Mouse (Mus musculus): Measurements from ENCODE around the gene Ublcp1. TPM values are rescaled to one million over a fixed set of nuclear protein-coding genes. Genes with fewer than 3 reads are reported as not detected.
"Not testable (repeated sequence)": the region's sequence is repeated elsewhere in the genome, so short reads cannot be mapped to it uniquely, and the experiment has no call there.

The Ublcp1 gene
- polyA plus RNA-seq, 1 experiment from 2014 or later, result 58.4 TPM

- H3K27me3 ChIP-seq (ENCODE audit: control insufficient read depth, insufficient read depth, low read length); H3K9ac ChIP-seq (ENCODE audit: low read depth, low read length); H3K9me3 ChIP-seq (replicated peaks; ENCODE audit: control insufficient read depth, low read length); H3K4me2 ChIP-seq; H3K36me3 ChIP-seq (ENCODE audit: control insufficient read depth, insufficient read depth, low read length); H3K4me3 ChIP-seq (ENCODE audit: low read depth, low read length); H3K4me1 ChIP-seq (ENCODE audit: control insufficient read depth, insufficient read depth, low read length); ATAC-seq (replicated peaks; ENCODE audit: insufficient number of reproducible peaks, low FRiP score, low TSS enrichment); H3K27ac ChIP-seq (ENCODE audit: low read depth, low read length): not testable (repeated sequence)
- 84% methylated on average over 5 of the region's 5 CpGs for WGBS (ENCODE audit: insufficient replicate concordance)
Measured at GRCm38 (mm10) chr11:44452016-44452415, 18.3 kb downstream of the Ublcp1 start.

GRCm38 (mm10) chr11:44451046-44451445 lies 19.3 kb downstream of the Ublcp1 start:
- no peaks in the 10 kb centered on the region for H3K9me3 ChIP-seq (replicated peaks; ENCODE audit: control insufficient read depth, low read length)
- H3K27ac ChIP-seq (ENCODE audit: low read depth, low read length), result no peak overlapping the region
- H3K4me3 ChIP-seq (ENCODE audit: low read depth, low read length), result no peak overlapping the region
- no peaks in the 10 kb centered on the region for H3K27me3 ChIP-seq (ENCODE audit: control insufficient read depth, insufficient read depth, low read length)
- no peak overlapping the region for H3K4me2 ChIP-seq
- no peaks in the 10 kb centered on the region for H3K36me3 ChIP-seq (ENCODE audit: control insufficient read depth, insufficient read depth, low read length)
- no peaks in the 10 kb centered on the region for H3K4me1 ChIP-seq (ENCODE audit: control insufficient read depth, insufficient read depth, low read length)
- no peak overlapping the region for H3K9ac ChIP-seq (ENCODE audit: low read depth, low read length)
- no peak for ATAC-seq (replicated peaks; ENCODE audit: insufficient number of reproducible peaks, low FRiP score, low TSS enrichment)

- Histone ChIP-seq H3K4me3 (ENCODE audit: low read depth, low read length) (no peak overlapping the region), H3K9me3 (replicated peaks; ENCODE audit: control insufficient read depth, low read length) (no peaks in the 10 kb centered on the region), H3K4me1 (ENCODE audit: control insufficient read depth, insufficient read depth, low read length) (no peaks in the 10 kb centered on the region), H3K4me2 (no peak overlapping the region), H3K27me3 (ENCODE audit: control insufficient read depth, insufficient read depth, low read length) (no peaks in the 10 kb centered on the region), H3K9ac (ENCODE audit: low read depth, low read length) (no peak overlapping the region), H3K27ac (ENCODE audit: low read depth, low read length) (no peak overlapping the region), H3K36me3 (ENCODE audit: control insufficient read depth, insufficient read depth, low read length) (no peaks in the 10 kb centered on the region)
- ATAC-seq (replicated peaks; ENCODE audit: insufficient number of reproducible peaks, low FRiP score, low TSS enrichment), result no peak
- WGBS (ENCODE audit: insufficient replicate concordance), result 90% methylated on average over 6 of the region's 6 CpGs
Measured at GRCm38 (mm10) chr11:44437786-44438185, 32.5 kb downstream of the Ublcp1 start.

GRCm38 (mm10) chr11:44430036-44430435 lies 40.3 kb downstream of the Ublcp1 start:
- Histone ChIP-seq H3K4me3 (ENCODE audit: low read depth, low read length) (no peak overlapping the region), H3K4me1 (ENCODE audit: control insufficient read depth, insufficient read depth, low read length) (no peaks in the 10 kb centered on the region), H3K9me3 (replicated peaks; ENCODE audit: control insufficient read depth, low read length) (no peaks in the 10 kb centered on the region), H3K27ac (ENCODE audit: low read depth, low read length) (no peak overlapping the region), H3K4me2 (no peak overlapping the region), H3K9ac (ENCODE audit: low read depth, low read length) (no peak overlapping the region), H3K36me3 (ENCODE audit: control insufficient read depth, insufficient read depth, low read length) (no peaks in the 10 kb centered on the region), H3K27me3 (ENCODE audit: control insufficient read depth, insufficient read depth, low read length) (no peaks in the 10 kb centered on the region)
- WGBS (ENCODE audit: insufficient replicate concordance), result 80% methylated on average over 3 of the region's 3 CpGs
- no peak for ATAC-seq (replicated peaks; ENCODE audit: insufficient number of reproducible peaks, low FRiP score, low TSS enrichment)

- Histone ChIP-seq H3K9me3 (replicated peaks; ENCODE audit: control insufficient read depth, low read length) (no peaks in the 10 kb centered on the region), H3K4me3 (ENCODE audit: low read depth, low read length) (no peak overlapping the region), H3K27ac (ENCODE audit: low read depth, low read length) (no peak overlapping the region), H3K9ac (ENCODE audit: low read depth, low read length) (no peak overlapping the region), H3K4me1 (ENCODE audit: control insufficient read depth, insufficient read depth, low read length) (no peaks in the 10 kb centered on the region), H3K27me3 (ENCODE audit: control insufficient read depth, insufficient read depth, low read length) (no peaks in the 10 kb centered on the region), H3K4me2 (no peak overlapping the region), H3K36me3 (ENCODE audit: control insufficient read depth, insufficient read depth, low read length) (no peaks in the 10 kb centered on the region)
- no peak for ATAC-seq (replicated peaks; ENCODE audit: insufficient number of reproducible peaks, low FRiP score, low TSS enrichment)
- WGBS (ENCODE audit: insufficient replicate concordance), result 73% methylated on average over 2 of the region's 2 CpGs
Measured at GRCm38 (mm10) chr11:44427951-44428350, 42.3 kb downstream of the Ublcp1 start.

GRCm38 (mm10) chr11:44425626-44426025 lies 44.7 kb downstream of the Ublcp1 start:
- no peak for ATAC-seq (replicated peaks; ENCODE audit: insufficient number of reproducible peaks, low FRiP score, low TSS enrichment)
- Histone ChIP-seq H3K9ac (ENCODE audit: low read depth, low read length) (no peak overlapping the region), H3K27me3 (ENCODE audit: control insufficient read depth, insufficient read depth, low read length) (no peaks in the 10 kb centered on the region), H3K4me1 (ENCODE audit: control insufficient read depth, insufficient read depth, low read length) (no peaks in the 10 kb centered on the region), H3K4me2 (no peak overlapping the region), H3K9me3 (replicated peaks; ENCODE audit: control insufficient read depth, low read length) (no peaks in the 10 kb centered on the region), H3K4me3 (ENCODE audit: low read depth, low read length) (no peak overlapping the region), H3K27ac (ENCODE audit: low read depth, low read length) (no peak overlapping the region), H3K36me3 (ENCODE audit: control insufficient read depth, insufficient read depth, low read length) (no peaks in the 10 kb centered on the region)
- 61% methylated on average over 6 of the region's 6 CpGs for WGBS (ENCODE audit: insufficient replicate concordance)

- no peaks in the 10 kb centered on the region for H3K36me3 ChIP-seq (ENCODE audit: control insufficient read depth, insufficient read depth, low read length)
- 79% methylated on average over 8 of the region's 8 CpGs for WGBS (ENCODE audit: insufficient replicate concordance)
- no peak overlapping the region for H3K27ac ChIP-seq (ENCODE audit: low read depth, low read length)
- no peak overlapping the region for H3K9ac ChIP-seq (ENCODE audit: low read depth, low read length)
- ATAC-seq (replicated peaks; ENCODE audit: insufficient number of reproducible peaks, low FRiP score, low TSS enrichment), result no peak
- H3K4me3 ChIP-seq (ENCODE audit: low read depth, low read length), result no peak overlapping the region
- no peaks in the 10 kb centered on the region for H3K9me3 ChIP-seq (replicated peaks; ENCODE audit: control insufficient read depth, low read length)
- H3K4me1 ChIP-seq (ENCODE audit: control insufficient read depth, insufficient read depth, low read length), result no peaks in the 10 kb centered on the region
- no peaks in the 10 kb centered on the region for H3K27me3 ChIP-seq (ENCODE audit: control insufficient read depth, insufficient read depth, low read length)
- H3K4me2 ChIP-seq, result no peak overlapping the region
Measured at GRCm38 (mm10) chr11:44425006-44425405, 45.3 kb downstream of the Ublcp1 start.

- no peak overlapping the region for H3K9ac ChIP-seq (ENCODE audit: low read depth, low read length)
- H3K27me3 ChIP-seq (ENCODE audit: control insufficient read depth, insufficient read depth, low read length), result no peaks in the 10 kb centered on the region
- H3K4me2 ChIP-seq, result no peak overlapping the region
- H3K4me1 ChIP-seq (ENCODE audit: control insufficient read depth, insufficient read depth, low read length), result no peaks in the 10 kb centered on the region
- ATAC-seq (replicated peaks; ENCODE audit: insufficient number of reproducible peaks, low FRiP score, low TSS enrichment), result no peak
- no peak overlapping the region for H3K4me3 ChIP-seq (ENCODE audit: low read depth, low read length)
- H3K27ac ChIP-seq (ENCODE audit: low read depth, low read length), result no peak overlapping the region
- WGBS (ENCODE audit: insufficient replicate concordance), result 74% methylated on average over 5 of the region's 5 CpGs
- H3K9me3 ChIP-seq (replicated peaks; ENCODE audit: control insufficient read depth, low read length), result no peaks in the 10 kb centered on the region
- H3K36me3 ChIP-seq (ENCODE audit: control insufficient read depth, insufficient read depth, low read length), result no peaks in the 10 kb centered on the region
Measured at GRCm38 (mm10) chr11:44423955-44424354, 46.3 kb downstream of the Ublcp1 start.

GRCm38 (mm10) chr11:44423261-44423660 lies 47.0 kb downstream of the Ublcp1 start:
- Histone ChIP-seq H3K4me2 (no peak overlapping the region), H3K4me3 (ENCODE audit: low read depth, low read length) (no peak overlapping the region), H3K9me3 (replicated peaks; ENCODE audit: control insufficient read depth, low read length) (no peaks in the 10 kb centered on the region), H3K27ac (ENCODE audit: low read depth, low read length) (no peak overlapping the region), H3K9ac (ENCODE audit: low read depth, low read length) (no peak overlapping the region), H3K36me3 (ENCODE audit: control insufficient read depth, insufficient read depth, low read length) (no peaks in the 10 kb centered on the region), H3K4me1 (ENCODE audit: control insufficient read depth, insufficient read depth, low read length) (no peaks in the 10 kb centered on the region), H3K27me3 (ENCODE audit: control insufficient read depth, insufficient read depth, low read length) (no peaks in the 10 kb centered on the region)
- no peak for ATAC-seq (replicated peaks; ENCODE audit: insufficient number of reproducible peaks, low FRiP score, low TSS enrichment)
- WGBS (ENCODE audit: insufficient replicate concordance), result 31% methylated on average over 6 of the region's 6 CpGs

All from heart, embryonic 11.5 days (tissue).